Mouse (Mus musculus): ENCODE results near the gene Adarb1. TPM values are rescaled to one million over a fixed set of nuclear protein-coding genes. Genes with fewer than 3 reads are reported as not detected.

Gene Adarb1
- polyA plus RNA-seq, 1 experiment, result 4.0 TPM

- H3K4me1 ChIP-seq (ENCODE audit: control insufficient read depth, insufficient read depth, insufficient read length, low read length), result no peaks in the 10 kb centered on the region
- no peak overlapping the region for H3K4me3 ChIP-seq (ENCODE audit: insufficient read depth, low read depth, low read length)
- H3K27ac ChIP-seq (replicated peaks; ENCODE audit: low read depth, low read length), result no peak overlapping the region
These were observed 78.2 kb downstream of the Adarb1 start for GRCm38 (mm10) chr10:77339871-77340341.

DNA sequence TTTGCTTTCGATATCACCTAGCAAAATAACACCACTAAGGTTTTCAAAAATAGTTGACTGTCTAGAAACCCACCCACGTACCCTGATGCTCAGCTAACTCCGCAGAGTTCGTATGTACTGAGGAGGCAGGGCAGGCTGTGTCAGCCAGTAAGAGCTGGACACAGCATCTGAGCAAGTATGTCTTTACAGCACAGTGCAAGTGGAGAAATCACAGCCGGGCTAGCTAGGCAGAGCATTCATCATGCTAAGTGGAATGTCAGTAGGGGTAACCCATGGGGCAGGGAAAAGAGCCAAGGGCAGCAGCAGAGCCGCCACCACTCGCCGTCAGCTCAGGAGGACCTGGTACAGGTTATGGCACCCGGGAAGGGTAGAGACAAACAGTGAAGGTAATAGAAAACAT, 84.6 kb downstream of the Adarb1 start:
- H3K4me1 ChIP-seq (ENCODE audit: control insufficient read depth, insufficient read depth, insufficient read length, low read length), result peaks cover 5% of the 10 kb centered on the region
- no peak overlapping the region for H3K4me3 ChIP-seq (ENCODE audit: insufficient read depth, low read depth, low read length)
- no peak overlapping the region for H3K27ac ChIP-seq (replicated peaks; ENCODE audit: low read depth, low read length)

DNA sequence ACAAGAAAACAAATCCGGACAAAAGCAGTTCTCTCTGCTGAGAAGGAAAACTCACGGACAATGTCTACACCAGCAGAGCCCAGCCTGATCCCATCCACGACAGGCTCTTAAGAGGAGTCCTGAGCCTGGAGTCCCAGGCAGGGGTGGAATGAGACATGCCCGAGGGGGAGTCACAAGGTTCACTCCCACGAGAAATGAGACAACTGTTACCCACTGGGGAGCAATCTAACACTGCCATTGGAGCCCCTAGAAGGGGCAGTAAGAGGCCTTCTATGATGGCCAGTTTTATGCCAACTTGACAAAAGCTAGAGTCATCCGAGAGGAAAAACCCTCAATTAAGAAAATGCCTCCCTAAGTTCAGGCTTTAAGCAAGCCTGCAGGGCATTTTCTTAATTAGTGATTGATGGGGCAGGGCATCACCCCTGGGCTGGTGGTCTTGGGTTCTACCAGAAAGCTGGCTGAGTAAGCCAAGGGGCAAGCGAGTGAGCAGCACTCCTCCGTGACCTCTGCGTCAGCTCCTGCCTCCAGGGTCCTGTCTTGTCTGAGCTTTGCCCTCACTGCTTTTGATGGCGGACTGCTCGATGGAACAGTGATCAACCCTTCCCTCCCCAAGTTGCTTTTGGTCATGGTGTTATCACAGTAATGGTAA, 88.5 kb downstream of the Adarb1 start:
- no peak overlapping the region for H3K27ac ChIP-seq (replicated peaks; ENCODE audit: low read depth, low read length)
- no peak overlapping the region for H3K4me3 ChIP-seq (ENCODE audit: insufficient read depth, low read depth, low read length)
- H3K4me1 ChIP-seq (ENCODE audit: control insufficient read depth, insufficient read depth, insufficient read length, low read length), result peaks cover 5% of the 10 kb centered on the region

- Histone ChIP-seq H3K27ac (replicated peaks; ENCODE audit: low read depth, low read length) (no peak overlapping the region), H3K4me3 (ENCODE audit: insufficient read depth, low read depth, low read length) (no peak overlapping the region), H3K4me1 (ENCODE audit: control insufficient read depth, insufficient read depth, insufficient read length, low read length) (no peaks in the 10 kb centered on the region)
These were observed 93.4 kb downstream of the Adarb1 start for GRCm38 (mm10) chr10:77324716-77325115.

- H3K27ac ChIP-seq (replicated peaks; ENCODE audit: low read depth, low read length), result no peak overlapping the region
- no peak overlapping the region for H3K4me3 ChIP-seq (ENCODE audit: insufficient read depth, low read depth, low read length)
- no peaks in the 10 kb centered on the region for H3K4me1 ChIP-seq (ENCODE audit: control insufficient read depth, insufficient read depth, insufficient read length, low read length)
These were observed 96.5 kb downstream of the Adarb1 start for GRCm38 (mm10) chr10:77321611-77322010.

GRCm38 (mm10) chr10:77321001-77321400, 97.1 kb downstream of the Adarb1 start:
- no peak overlapping the region for H3K27ac ChIP-seq (replicated peaks; ENCODE audit: low read depth, low read length)
- H3K4me3 ChIP-seq (ENCODE audit: insufficient read depth, low read depth, low read length), result no peak overlapping the region
- H3K4me1 ChIP-seq (ENCODE audit: control insufficient read depth, insufficient read depth, insufficient read length, low read length), result no peaks in the 10 kb centered on the region

GRCm38 (mm10) chr10:77315682-77316081, 102.4 kb downstream of the Adarb1 start:
- H3K4me1 ChIP-seq (ENCODE audit: control insufficient read depth, insufficient read depth, insufficient read length, low read length), result no peaks in the 10 kb centered on the region
- H3K27ac ChIP-seq (replicated peaks; ENCODE audit: low read depth, low read length), result no peak overlapping the region
- no peak overlapping the region for H3K4me3 ChIP-seq (ENCODE audit: insufficient read depth, low read depth, low read length)

GRCm38 (mm10) chr10:77314711-77315266, 103.3 kb downstream of the Adarb1 start:
- Histone ChIP-seq H3K4me3 (ENCODE audit: insufficient read depth, low read depth, low read length) (no peak overlapping the region), H3K27ac (replicated peaks; ENCODE audit: low read depth, low read length) (no peak overlapping the region)

GRCm38 (mm10) chr10:77308978-77309377, 109.1 kb downstream of the Adarb1 start:
- Histone ChIP-seq H3K4me1 (ENCODE audit: control insufficient read depth, insufficient read depth, insufficient read length, low read length) (no peaks in the 10 kb centered on the region), H3K27ac (replicated peaks; ENCODE audit: low read depth, low read length) (no peak overlapping the region), H3K4me3 (ENCODE audit: insufficient read depth, low read depth, low read length) (no peak overlapping the region)

More at GRCm38 (mm10) chr10:77314711-77315266, 103.3 kb downstream of the Adarb1 start:
- no peaks in the 10 kb centered on the region for H3K4me1 ChIP-seq (ENCODE audit: control insufficient read depth, insufficient read depth, insufficient read length, low read length)

GRCm38 (mm10) chr10:77305766-77306165, 112.3 kb downstream of the Adarb1 start:
- no peak overlapping the region for H3K27ac ChIP-seq (replicated peaks; ENCODE audit: low read depth, low read length)
- H3K4me1 ChIP-seq (ENCODE audit: control insufficient read depth, insufficient read depth, insufficient read length, low read length), result no peaks in the 10 kb centered on the region

GRCm38 (mm10) chr10:77304840-77305533, 113.1 kb downstream of the Adarb1 start:
- no peak overlapping the region for H3K4me3 ChIP-seq (ENCODE audit: insufficient read depth, low read depth, low read length)
- no peak overlapping the region for H3K27ac ChIP-seq (replicated peaks; ENCODE audit: low read depth, low read length)
- H3K4me1 ChIP-seq (ENCODE audit: control insufficient read depth, insufficient read depth, insufficient read length, low read length), result no peaks in the 10 kb centered on the region

More at GRCm38 (mm10) chr10:77305766-77306165, 112.3 kb downstream of the Adarb1 start:
- H3K4me3 ChIP-seq (ENCODE audit: insufficient read depth, low read depth, low read length), result no peak overlapping the region

DNA sequence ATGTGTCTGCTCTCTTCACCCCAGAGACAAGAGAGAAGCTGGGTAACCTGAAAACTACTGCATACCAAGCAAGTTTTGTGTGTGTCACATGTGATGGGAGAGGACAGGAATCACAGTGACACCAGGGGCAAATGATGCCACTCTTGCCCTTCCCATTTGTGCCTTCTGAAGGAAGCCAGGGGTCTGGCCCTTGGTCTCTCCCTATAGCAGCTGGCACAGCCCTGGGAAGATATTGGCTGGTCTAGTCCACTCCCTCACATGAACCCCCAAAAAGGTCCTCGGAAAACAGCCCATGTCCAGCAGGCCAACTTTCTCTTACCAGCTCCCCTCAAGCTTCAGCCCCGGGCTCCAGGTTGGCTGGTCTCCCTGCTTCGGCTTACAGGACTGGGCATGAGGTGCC, 113.7 kb downstream of the Adarb1 start:
- no peak overlapping the region for H3K27ac ChIP-seq (replicated peaks; ENCODE audit: low read depth, low read length)
- no peak overlapping the region for H3K4me3 ChIP-seq (ENCODE audit: insufficient read depth, low read depth, low read length)
- no peaks in the 10 kb centered on the region for H3K4me1 ChIP-seq (ENCODE audit: control insufficient read depth, insufficient read depth, insufficient read length, low read length)

GRCm38 (mm10) chr10:77300934-77301297, 117.2 kb downstream of the Adarb1 start:
- Histone ChIP-seq H3K4me3 (ENCODE audit: insufficient read depth, low read depth, low read length) (no peak overlapping the region), H3K27ac (replicated peaks; ENCODE audit: low read depth, low read length) (no peak overlapping the region), H3K4me1 (ENCODE audit: control insufficient read depth, insufficient read depth, insufficient read length, low read length) (no peaks in the 10 kb centered on the region)

DNA sequence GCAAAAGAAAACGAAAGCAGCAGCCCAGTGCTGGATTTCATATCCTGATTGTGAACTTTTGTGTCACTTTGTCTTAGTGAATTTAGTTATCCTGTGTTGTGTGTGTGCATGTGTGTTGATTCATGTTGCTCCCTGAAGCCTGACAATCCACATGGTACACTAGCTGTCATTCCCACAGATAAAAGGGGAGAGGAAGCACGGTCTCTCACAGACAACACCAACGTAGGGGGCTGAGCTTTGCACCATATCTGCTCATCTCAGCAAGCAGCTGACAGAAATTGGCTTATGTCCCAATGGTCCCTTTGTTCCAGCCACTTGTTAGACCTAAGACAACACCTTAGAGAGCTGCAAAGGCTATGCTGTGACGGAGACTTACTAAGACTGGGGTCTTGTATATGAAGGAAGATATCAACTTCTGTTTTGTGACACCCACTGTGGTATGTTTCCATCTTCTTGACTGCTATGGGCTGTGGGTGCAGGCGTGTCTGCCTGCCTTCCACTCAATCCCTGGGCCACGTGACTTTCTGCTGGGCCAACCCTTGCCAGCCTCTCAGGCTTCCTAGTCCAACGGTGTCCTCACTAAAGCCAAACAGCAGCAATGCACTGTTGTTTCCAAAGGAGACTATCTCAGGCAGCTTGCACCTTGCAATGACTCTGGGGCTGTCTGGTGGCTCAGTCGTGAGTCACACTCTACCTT, 117.7 kb downstream of the Adarb1 start:
- H3K4me3 ChIP-seq (ENCODE audit: insufficient read depth, low read depth, low read length), result no peak overlapping the region
- no peaks in the 10 kb centered on the region for H3K4me1 ChIP-seq (ENCODE audit: control insufficient read depth, insufficient read depth, insufficient read length, low read length)
- no peak overlapping the region for H3K27ac ChIP-seq (replicated peaks; ENCODE audit: low read depth, low read length)

- no peak overlapping the region for H3K4me3 ChIP-seq (ENCODE audit: insufficient read depth, low read depth, low read length)
- H3K4me1 ChIP-seq (ENCODE audit: control insufficient read depth, insufficient read depth, insufficient read length, low read length), result no peaks in the 10 kb centered on the region
These were observed 118.9 kb downstream of the Adarb1 start for GRCm38 (mm10) chr10:77299194-77299593.

More at GRCm38 (mm10) chr10:77299194-77299593, 118.9 kb downstream of the Adarb1 start:
- no peak overlapping the region for H3K27ac ChIP-seq (replicated peaks; ENCODE audit: low read depth, low read length)

Data from brown adipose tissue, adult 24 weeks (tissue).